Mouse (Mus musculus): ENCODE results near the gene Arpc5l. TPM values are rescaled to one million over a fixed set of nuclear protein-coding genes. Genes with fewer than 3 reads are reported as not detected.

The Arpc5l gene
- polyA plus RNA-seq, 1 experiment = 55.2 TPM

DNA sequence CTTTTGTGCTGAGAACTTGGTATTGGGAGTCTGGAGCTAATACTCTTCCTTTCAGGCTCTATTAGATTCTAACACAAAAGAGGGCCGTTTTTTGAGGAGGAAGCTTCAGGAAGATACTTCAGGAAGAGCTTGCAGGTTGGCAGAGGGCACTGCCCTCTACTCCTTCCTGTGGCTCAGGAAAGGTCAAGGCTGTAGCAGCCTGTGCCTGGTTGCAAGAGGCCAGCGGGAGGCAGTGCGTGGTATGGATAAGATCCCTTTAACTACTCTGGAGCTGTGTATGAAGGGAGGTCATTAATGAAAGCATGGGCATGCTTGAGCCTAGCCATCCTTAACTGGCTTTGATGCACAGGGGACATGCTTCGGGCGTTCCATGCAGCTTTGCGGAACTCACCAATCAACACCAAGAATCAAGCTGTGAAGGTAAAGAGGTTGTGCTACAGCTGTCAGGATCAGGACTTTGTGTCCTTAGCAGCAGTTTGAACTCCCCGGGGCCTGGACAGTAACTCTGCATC lies 7.7 kb downstream of the Arpc5l start:
- H3K27ac ChIP-seq (ENCODE audit: insufficient read depth, low read length) = no peak overlapping the region
- H3K27me3 ChIP-seq (ENCODE audit: control insufficient read depth, insufficient read depth, low read length, poor library complexity, severe bottlenecking) = no peaks in the 10 kb centered on the region
- no peaks in the 10 kb centered on the region for H3K4me1 ChIP-seq (ENCODE audit: control insufficient read depth, insufficient read depth, low read length)
- H3K4me3 ChIP-seq (ENCODE audit: low read depth, low read length) = no peak overlapping the region
- H3K36me3 ChIP-seq (ENCODE audit: control insufficient read depth, insufficient read depth, low read length, poor library complexity, severe bottlenecking) = peaks cover 35% of the 10 kb centered on the region
- no peak overlapping the region for H3K9ac ChIP-seq (ENCODE audit: low read depth, poor library complexity, severe bottlenecking)
- TF ChIP-seq EP300 (IDR thresholded peaks at IDR 0.05; ENCODE audit: insufficient read depth, low read depth, low read length) (no peak), POLR2A (IDR thresholded peaks at IDR 0.05; ENCODE audit: insufficient read depth, low read length) (no peak), CTCF (IDR thresholded peaks at IDR 0.05; ENCODE audit: low read depth, low read length) (no peak)
- H3K9me3 ChIP-seq (replicated peaks; ENCODE audit: control insufficient read depth, insufficient read depth, low read length, poor library complexity, severe bottlenecking) = no peaks in the 10 kb centered on the region

DNA sequence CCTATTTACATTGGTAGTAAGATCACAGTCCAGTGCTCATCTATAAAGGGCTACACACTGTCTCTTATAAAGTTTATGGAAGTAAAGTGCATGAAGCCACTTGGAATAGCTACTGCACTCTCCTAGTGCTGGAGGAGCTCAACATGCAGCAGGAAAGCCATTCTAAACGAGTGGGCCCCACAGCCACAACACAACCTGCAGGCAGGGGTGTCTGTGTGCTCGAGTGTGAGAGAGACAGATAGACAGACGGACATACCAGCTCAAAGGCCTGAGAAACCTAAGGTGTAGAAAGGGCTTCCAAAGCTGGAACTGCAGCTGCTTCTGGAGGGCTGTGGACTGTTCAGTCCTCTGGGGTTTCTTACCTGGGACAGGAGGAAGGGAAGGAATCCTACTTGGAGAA lies 11.4 kb downstream of the Arpc5l start:
- Histone ChIP-seq H3K9ac (ENCODE audit: low read depth, poor library complexity, severe bottlenecking) (no peak overlapping the region), H3K36me3 (ENCODE audit: control insufficient read depth, insufficient read depth, low read length, poor library complexity, severe bottlenecking) (peaks cover 44% of the 10 kb centered on the region), H3K4me3 (ENCODE audit: low read depth, low read length) (no peak overlapping the region), H3K27me3 (ENCODE audit: control insufficient read depth, insufficient read depth, low read length, poor library complexity, severe bottlenecking) (no peaks in the 10 kb centered on the region), H3K4me1 (ENCODE audit: control insufficient read depth, insufficient read depth, low read length) (no peaks in the 10 kb centered on the region), H3K27ac (ENCODE audit: insufficient read depth, low read length) (no peak overlapping the region), H3K9me3 (replicated peaks; ENCODE audit: control insufficient read depth, insufficient read depth, low read length, poor library complexity, severe bottlenecking) (no peaks in the 10 kb centered on the region)
- TF ChIP-seq EP300 (IDR thresholded peaks at IDR 0.05; ENCODE audit: insufficient read depth, low read depth, low read length) = no peak
- no peak for TF ChIP-seq CTCF (IDR thresholded peaks at IDR 0.05; ENCODE audit: low read depth, low read length)
- no peak for TF ChIP-seq POLR2A (IDR thresholded peaks at IDR 0.05; ENCODE audit: insufficient read depth, low read length)

DNA sequence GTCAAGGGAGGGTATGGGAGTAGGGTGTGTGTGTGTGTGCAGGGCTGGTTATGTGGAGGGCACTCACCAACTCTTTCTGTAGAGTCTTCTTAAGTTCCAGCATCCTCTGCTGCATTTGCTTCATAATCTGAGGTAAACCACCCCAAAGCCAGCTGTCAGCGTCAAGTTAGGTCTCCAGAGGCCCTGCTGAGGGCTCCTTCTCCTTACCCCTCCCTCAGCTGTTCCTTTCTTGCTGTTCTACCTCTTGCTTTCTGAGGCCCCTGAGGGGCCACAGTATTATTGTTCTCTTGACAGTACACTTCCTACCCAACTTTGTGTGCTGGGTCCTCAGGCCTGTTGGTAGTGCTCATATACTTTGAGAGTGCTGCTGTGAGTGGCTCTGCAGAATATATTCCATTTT lies 14.9 kb downstream of the Arpc5l start:
- Histone ChIP-seq H3K4me3 (ENCODE audit: low read depth, low read length) (no peak overlapping the region), H3K27ac (ENCODE audit: insufficient read depth, low read length) (no peak overlapping the region), H3K9me3 (replicated peaks; ENCODE audit: control insufficient read depth, insufficient read depth, low read length, poor library complexity, severe bottlenecking) (no peaks in the 10 kb centered on the region), H3K4me1 (ENCODE audit: control insufficient read depth, insufficient read depth, low read length) (no peaks in the 10 kb centered on the region), H3K9ac (ENCODE audit: low read depth, poor library complexity, severe bottlenecking) (no peak overlapping the region), H3K27me3 (ENCODE audit: control insufficient read depth, insufficient read depth, low read length, poor library complexity, severe bottlenecking) (no peaks in the 10 kb centered on the region), H3K36me3 (ENCODE audit: control insufficient read depth, insufficient read depth, low read length, poor library complexity, severe bottlenecking) (peaks cover 26% of the 10 kb centered on the region)
- TF ChIP-seq EP300 (IDR thresholded peaks at IDR 0.05; ENCODE audit: insufficient read depth, low read depth, low read length) = no peak
- no peak for TF ChIP-seq CTCF (IDR thresholded peaks at IDR 0.05; ENCODE audit: low read depth, low read length)
- no peak for TF ChIP-seq POLR2A (IDR thresholded peaks at IDR 0.05; ENCODE audit: insufficient read depth, low read length)

- Histone ChIP-seq H3K9me3 (replicated peaks; ENCODE audit: control insufficient read depth, insufficient read depth, low read length, poor library complexity, severe bottlenecking) (no peaks in the 10 kb centered on the region), H3K4me1 (ENCODE audit: control insufficient read depth, insufficient read depth, low read length) (no peaks in the 10 kb centered on the region), H3K4me3 (ENCODE audit: low read depth, low read length) (no peak overlapping the region), H3K27me3 (ENCODE audit: control insufficient read depth, insufficient read depth, low read length, poor library complexity, severe bottlenecking) (no peaks in the 10 kb centered on the region), H3K36me3 (ENCODE audit: control insufficient read depth, insufficient read depth, low read length, poor library complexity, severe bottlenecking) (peaks cover 11% of the 10 kb centered on the region), H3K9ac (ENCODE audit: low read depth, poor library complexity, severe bottlenecking) (no peak overlapping the region), H3K27ac (ENCODE audit: insufficient read depth, low read length) (no peak overlapping the region)
- TF ChIP-seq POLR2A (IDR thresholded peaks at IDR 0.05; ENCODE audit: insufficient read depth, low read length) = no peak
- TF ChIP-seq EP300 (IDR thresholded peaks at IDR 0.05; ENCODE audit: insufficient read depth, low read depth, low read length) = no peak
- TF ChIP-seq CTCF (IDR thresholded peaks at IDR 0.05; ENCODE audit: low read depth, low read length) = no peak
These were observed 26.5 kb downstream of the Arpc5l start for GRCm38 (mm10) chr2:39031611-39032010.

- peaks cover 6% of the 10 kb centered on the region for H3K36me3 ChIP-seq (ENCODE audit: control insufficient read depth, insufficient read depth, low read length, poor library complexity, severe bottlenecking)
These were observed 35.1 kb downstream of the Arpc5l start for GRCm38 (mm10) chr2:39040215-39040614.

GRCm38 (mm10) chr2:39048515-39048914 lies 43.4 kb downstream of the Arpc5l start:
- no peaks in the 10 kb centered on the region for H3K4me1 ChIP-seq (ENCODE audit: control insufficient read depth, insufficient read depth, low read length)
- no peak overlapping the region for H3K4me3 ChIP-seq (ENCODE audit: low read depth, low read length)
- no peaks in the 10 kb centered on the region for H3K27me3 ChIP-seq (ENCODE audit: control insufficient read depth, insufficient read depth, low read length, poor library complexity, severe bottlenecking)
- H3K9me3 ChIP-seq (replicated peaks; ENCODE audit: control insufficient read depth, insufficient read depth, low read length, poor library complexity, severe bottlenecking) = no peaks in the 10 kb centered on the region
- no peak overlapping the region for H3K9ac ChIP-seq (ENCODE audit: low read depth, poor library complexity, severe bottlenecking)
- no peak overlapping the region for H3K27ac ChIP-seq (ENCODE audit: insufficient read depth, low read length)
- TF ChIP-seq CTCF (IDR thresholded peaks at IDR 0.05; ENCODE audit: low read depth, low read length) = no peak
- no peak for TF ChIP-seq POLR2A (IDR thresholded peaks at IDR 0.05; ENCODE audit: insufficient read depth, low read length)
- TF ChIP-seq EP300 (IDR thresholded peaks at IDR 0.05; ENCODE audit: insufficient read depth, low read depth, low read length) = no peak
- peaks cover 12% of the 10 kb centered on the region for H3K36me3 ChIP-seq (ENCODE audit: control insufficient read depth, insufficient read depth, low read length, poor library complexity, severe bottlenecking)

More at GRCm38 (mm10) chr2:39040215-39040614, 35.1 kb downstream of the Arpc5l start:
- Histone ChIP-seq H3K27me3 (ENCODE audit: control insufficient read depth, insufficient read depth, low read length, poor library complexity, severe bottlenecking) (no peaks in the 10 kb centered on the region), H3K9me3 (replicated peaks; ENCODE audit: control insufficient read depth, insufficient read depth, low read length, poor library complexity, severe bottlenecking) (no peaks in the 10 kb centered on the region), H3K27ac (ENCODE audit: insufficient read depth, low read length) (no peak overlapping the region), H3K4me3 (ENCODE audit: low read depth, low read length) (no peak overlapping the region), H3K4me1 (ENCODE audit: control insufficient read depth, insufficient read depth, low read length) (no peaks in the 10 kb centered on the region), H3K9ac (ENCODE audit: low read depth, poor library complexity, severe bottlenecking) (no peak overlapping the region)
- TF ChIP-seq CTCF (IDR thresholded peaks at IDR 0.05; ENCODE audit: low read depth, low read length) (no peak), EP300 (IDR thresholded peaks at IDR 0.05; ENCODE audit: insufficient read depth, low read depth, low read length) (no peak), POLR2A (IDR thresholded peaks at IDR 0.05; ENCODE audit: insufficient read depth, low read length) (no peak)

All from ES-Bruce4 (cell line).